Mouse (Mus musculus): ENCODE data around the gene Slc15a4.
A peak's percentile ranks its signal among the peaks of the same experiment; 100 is the strongest.

Gene Slc15a4

GRCm38 (mm10) chr5:127632167-127633145 lies at the start of gene Slc15a4, which contains the start of gene Glt1d1:
Slc15a4 (minus strand) TSS chr5:127632897.
Glt1d1 (plus strand) TSS chr5:127632262.
- no peak for DNase-seq

- DNase-seq, result no peak
Measured at GRCm38 (mm10) chr5:127678501-127678900, 45.8 kb upstream of the Slc15a4 start.

- no peak for DNase-seq
Measured at GRCm38 (mm10) chr5:127677561-127677960, 44.9 kb upstream of the Slc15a4 start.

GRCm38 (mm10) chr5:127673913-127674312 lies 41.2 kb upstream of the Slc15a4 start:
- DNase-seq, result no peak

- no peak for DNase-seq
Measured at GRCm38 (mm10) chr5:127660979-127661378, 28.3 kb upstream of the Slc15a4 start.

GRCm38 (mm10) chr5:127660267-127660666 lies 27.6 kb upstream of the Slc15a4 start:
- no peak for DNase-seq

- DNase-seq, result no peak
Measured at GRCm38 (mm10) chr5:127659312-127659711, 26.6 kb upstream of the Slc15a4 start.

- no peak for DNase-seq
Measured at GRCm38 (mm10) chr5:127658257-127658656, 25.6 kb upstream of the Slc15a4 start.

GRCm38 (mm10) chr5:127649077-127649476 lies 16.4 kb upstream of the Slc15a4 start:
- peak; percentile 13 for DNase-seq

- DNase-seq, result peak; percentile 26
Measured at GRCm38 (mm10) chr5:127648046-127648445, 15.3 kb upstream of the Slc15a4 start.

GRCm38 (mm10) chr5:127641185-127641958 lies 8.7 kb upstream of the Slc15a4 start:
- no peak for DNase-seq

GRCm38 (mm10) chr5:127640359-127640758 lies 7.7 kb upstream of the Slc15a4 start:
- no peak for DNase-seq

GRCm38 (mm10) chr5:127639635-127640034 lies 6.9 kb upstream of the Slc15a4 start:
- no peak for DNase-seq

GRCm38 (mm10) chr5:127639067-127639605 lies 6.4 kb upstream of the Slc15a4 start:
- no peak for DNase-seq

- DNase-seq, result no peak
Measured at GRCm38 (mm10) chr5:127638177-127638576, 5.5 kb upstream of the Slc15a4 start.

GRCm38 (mm10) chr5:127637622-127638021 lies 4.9 kb upstream of the Slc15a4 start:
- DNase-seq, result no peak

- DNase-seq, result no peak
Measured at GRCm38 (mm10) chr5:127633666-127634065, 969 bp upstream of the Slc15a4 start.

GRCm38 (mm10) chr5:127633188-127633587 lies 491 bp upstream of the Slc15a4 start:
- no peak for DNase-seq

- DNase-seq, result no peak
Measured at GRCm38 (mm10) chr5:127631671-127632070, 1.0 kb downstream of the Slc15a4 start.

GRCm38 (mm10) chr5:127627242-127627641 lies 5.5 kb downstream of the Slc15a4 start:
- DNase-seq, result no peak

GRCm38 (mm10) chr5:127624427-127625213 lies 8.1 kb downstream of the Slc15a4 start:
- DNase-seq, result no peak

- DNase-seq, result no peak
Measured at GRCm38 (mm10) chr5:127621108-127621507, 11.6 kb downstream of the Slc15a4 start.

Data from lung, postnatal 10 days (tissue).